ENCODE assay signal across 23 mouse cellular contexts in the genomic region with DNA sequence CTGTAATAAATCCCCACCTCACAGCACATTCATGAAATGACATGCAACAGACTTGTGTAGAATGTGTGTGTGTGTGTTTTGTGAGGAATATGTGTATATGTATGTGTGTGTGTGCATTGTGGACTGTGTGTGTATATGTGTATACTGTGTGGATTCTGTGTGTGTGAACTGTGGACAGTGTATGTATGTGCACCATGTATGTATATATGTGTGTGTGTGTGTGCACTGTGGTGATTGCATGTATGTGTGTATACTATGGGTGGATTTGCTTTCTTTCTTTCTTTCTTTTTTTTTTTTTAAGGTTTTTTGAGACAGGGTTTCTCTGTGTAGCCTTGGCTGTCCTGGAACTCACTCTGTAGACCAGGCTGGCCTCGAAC.
DNase-seq lines count a peak whose midpoint lies in the region; ATAC-seq lines count a peak whose summit lies in the region.
"Had no signal": no experiment of that assay in that cellular context is flagged by ENCODE, and none has a peak within 500 bp of the region (broad histone marks: within the 10 kb centered on the region; RNA-seq: fewer than 3 reads in every experiment).

No protein-coding gene starts in this region.

- 0 out of 2 replicates have a peak, but pooled peaks have one; percentile 64 for ATAC-seq in embryonic facial prominence, embryonic 13.5 days (ENCODE audit: insufficient number of reproducible peaks, insufficient read depth, low FRiP score, low TSS enrichment, low read depth)
- no peak for ATAC-seq in midbrain, embryonic 12.5 days (ENCODE audit: low FRiP score, low read depth)
- ATAC-seq in midbrain, embryonic 14.5 days (ENCODE audit: low FRiP score, low TSS enrichment): no peak
- no peak for ATAC-seq in neural tube, embryonic 11.5 days (ENCODE audit: insufficient read depth, low FRiP score, low TSS enrichment)
- ATAC-seq: activated CD4-positive, CD25-positive, alpha-beta regulatory T cell, adult 4 months; forebrain, embryonic 14.5 days; forebrain, postnatal 0 days had no signal

- H3K4me1 ChIP-seq in embryonic facial prominence, embryonic 13.5 days: no peaks in the 10 kb centered on the region
- peaks cover 6% of the 10 kb centered on the region for H3K4me1 ChIP-seq in embryonic facial prominence, embryonic 10.5 days
- H3K4me1 ChIP-seq in midbrain, embryonic 12.5 days: peaks cover 3% of the 10 kb centered on the region; the same call in 1 of the 2 replicates
- peaks cover 8% of the 10 kb centered on the region for H3K4me1 ChIP-seq in midbrain, embryonic 14.5 days (ENCODE audit: control insufficient read depth, insufficient read depth, low read length)
- no peaks in the 10 kb centered on the region; the same call in 1 of the 2 replicates for H3K4me1 ChIP-seq in neural tube, embryonic 11.5 days (ENCODE audit: control insufficient read depth, insufficient read depth, low read length)

- H3K4me2 ChIP-seq in embryonic facial prominence, embryonic 13.5 days: no peak overlapping the region
- H3K4me2 ChIP-seq in midbrain, embryonic 12.5 days (replicated peaks): no peak overlapping the region
- no peak overlapping the region for H3K4me2 ChIP-seq in midbrain, embryonic 14.5 days (ENCODE audit: low read length)
- H3K4me2 ChIP-seq in neural tube, embryonic 11.5 days (ENCODE audit: low read depth): no peak overlapping the region
- H3K4me2 ChIP-seq: heart, embryonic 11.5 days had no signal

- no peaks in the 10 kb centered on the region for H3K27me3 ChIP-seq in embryonic facial prominence, embryonic 13.5 days
- no peaks in the 10 kb centered on the region for H3K27me3 ChIP-seq in embryonic facial prominence, embryonic 10.5 days (replicated peaks; ENCODE audit: low read depth, poor library complexity, severe bottlenecking)
- no peaks in the 10 kb centered on the region for H3K27me3 ChIP-seq in midbrain, embryonic 12.5 days
- no peaks in the 10 kb centered on the region for H3K27me3 ChIP-seq in midbrain, embryonic 14.5 days (ENCODE audit: control insufficient read depth, insufficient read depth, low read length)
- no peaks in the 10 kb centered on the region for H3K27me3 ChIP-seq in neural tube, embryonic 11.5 days (ENCODE audit: control insufficient read depth, insufficient read depth, low read length)
- H3K27me3 ChIP-seq: embryonic facial prominence, embryonic 15.5 days; hindbrain, embryonic 12.5 days had no signal

- 95% methylated on average over 1 of the region's 1 CpGs for WGBS in embryonic facial prominence, embryonic 13.5 days
- WGBS in embryonic facial prominence, embryonic 10.5 days: 86% methylated on average over 1 of the region's 1 CpGs
- WGBS in midbrain, embryonic 12.5 days: 76% methylated on average over 1 of the region's 1 CpGs
- 100% methylated on average over 1 of the region's 1 CpGs for WGBS in midbrain, embryonic 14.5 days
- WGBS in neural tube, embryonic 11.5 days: 95% methylated on average over 1 of the region's 1 CpGs

- H3K36me3 ChIP-seq in embryonic facial prominence, embryonic 13.5 days: no peaks in the 10 kb centered on the region
- H3K36me3 ChIP-seq in embryonic facial prominence, embryonic 10.5 days (replicated peaks): no peaks in the 10 kb centered on the region
- no peaks in the 10 kb centered on the region for H3K36me3 ChIP-seq in midbrain, embryonic 12.5 days
- no peaks in the 10 kb centered on the region for H3K36me3 ChIP-seq in midbrain, embryonic 14.5 days (ENCODE audit: control insufficient read depth, insufficient read depth, low read length)
- H3K36me3 ChIP-seq in neural tube, embryonic 11.5 days (ENCODE audit: control insufficient read depth, insufficient read depth, low read length): no peaks in the 10 kb centered on the region
- H3K36me3 ChIP-seq: embryonic facial prominence, embryonic 15.5 days; hindbrain, embryonic 12.5 days had no signal

- DNase-seq in embryonic facial prominence, embryonic 10.5 days (ENCODE audit: low spot score): no peak
- DNase-seq in midbrain, embryonic 14.5 days: no peak
- no peak for DNase-seq in neural tube, embryonic 11.5 days (ENCODE audit: low spot score)
- no peak for DNase-seq in neural tube, embryonic 10.5 days (ENCODE audit: extremely low spot score, low spot score)
- DNase-seq in layer of hippocampus, adult 9-10 months (ENCODE audit: low spot score): no peak
- DNase-seq: adrenal gland, adult 8-10 months; adrenal gland, postnatal 25 days; cerebellum, adult 11-12 months; cerebellum, adult 8-10 months; cerebellum, postnatal 10 days; cerebellum, postnatal 36 days; embryo, embryonic 11 days; forebrain, postnatal 0 days; gastrocnemius, adult 2 months; gastrocnemius, postnatal 14 days; heart, adult 11 months had no signal

- no peaks in the 10 kb centered on the region for H3K9me3 ChIP-seq in embryonic facial prominence, embryonic 13.5 days
- no peaks in the 10 kb centered on the region for H3K9me3 ChIP-seq in embryonic facial prominence, embryonic 10.5 days
- H3K9me3 ChIP-seq in midbrain, embryonic 12.5 days: no peaks in the 10 kb centered on the region
- no peaks in the 10 kb centered on the region for H3K9me3 ChIP-seq in midbrain, embryonic 14.5 days (ENCODE audit: control insufficient read depth, low read length)
- no peaks in the 10 kb centered on the region for H3K9me3 ChIP-seq in neural tube, embryonic 11.5 days (ENCODE audit: control insufficient read depth, low read length)
- H3K9me3 ChIP-seq: embryonic facial prominence, embryonic 15.5 days; hindbrain, embryonic 12.5 days had no signal

- no peak overlapping the region for H3K9ac ChIP-seq in embryonic facial prominence, embryonic 13.5 days
- no peak overlapping the region for H3K9ac ChIP-seq in midbrain, embryonic 12.5 days (replicated peaks)
- no peak overlapping the region for H3K9ac ChIP-seq in midbrain, embryonic 14.5 days (replicated peaks; ENCODE audit: low read length)
- H3K9ac ChIP-seq in neural tube, embryonic 11.5 days (ENCODE audit: low read length): no peak overlapping the region
- H3K9ac ChIP-seq: embryonic facial prominence, embryonic 15.5 days; forebrain, postnatal 0 days; hindbrain, embryonic 12.5 days had no signal

- H3K27ac ChIP-seq in embryonic facial prominence, embryonic 13.5 days: no peak overlapping the region
- no peak overlapping the region for H3K27ac ChIP-seq in embryonic facial prominence, embryonic 10.5 days (replicated peaks)
- H3K27ac ChIP-seq in midbrain, embryonic 12.5 days (replicated peaks): peak overlapping the region; percentile 8; the same call in 1 of the 2 replicates
- H3K27ac ChIP-seq in midbrain, embryonic 14.5 days (replicated peaks; ENCODE audit: low read depth, low read length): no peak overlapping the region
- peak overlapping the region; percentile 67; the same call in 1 of the 2 replicates for H3K27ac ChIP-seq in neural tube, embryonic 11.5 days (ENCODE audit: low read depth, low read length)
- H3K27ac ChIP-seq: embryonic facial prominence, embryonic 15.5 days; gastrocnemius, adult 2 months; hindbrain, embryonic 12.5 days had no signal

- H3K4me3 ChIP-seq in embryonic facial prominence, embryonic 13.5 days: no peak overlapping the region
- no peak overlapping the region for H3K4me3 ChIP-seq in embryonic facial prominence, embryonic 10.5 days
- no peak overlapping the region for H3K4me3 ChIP-seq in midbrain, embryonic 12.5 days
- H3K4me3 ChIP-seq in midbrain, embryonic 14.5 days (replicated peaks; ENCODE audit: low read depth, low read length): no peak overlapping the region
- no peak overlapping the region for H3K4me3 ChIP-seq in neural tube, embryonic 11.5 days (ENCODE audit: low read depth, low read length)
- H3K4me3 ChIP-seq: embryonic facial prominence, embryonic 15.5 days; gastrocnemius, adult 2 months; hindbrain, embryonic 12.5 days had no signal

Comparison
In these comparisons a context has a peak if more than half of its experiments do, and no peak if none do; other contexts are left out.
1. H3K27ac ChIP-seq: peak in midbrain, embryonic 12.5 days (single experiment) and neural tube, embryonic 11.5 days (single experiment); none in embryonic facial prominence, embryonic 13.5 days (single experiment), embryonic facial prominence, embryonic 10.5 days (single experiment) and midbrain, embryonic 14.5 days (single experiment).